In genomic region chr9:75319365-75319764, GRCm38 (mm10) we compare ENCODE assay signal across 13 mouse cellular contexts. TPM values are rescaled to one million over a fixed set of nuclear protein-coding genes. Genes with fewer than 3 reads are reported as not detected.
DNase-seq lines count a peak whose midpoint lies in the region; ATAC-seq and TF ChIP-seq lines count a peak whose summit lies in the region.
"Had no signal": no experiment of that assay in that cellular context is flagged by ENCODE, and none has a peak within 500 bp of the region (broad histone marks: within the 10 kb centered on the region; RNA-seq: fewer than 3 reads in every experiment).

No protein-coding gene starts in this region.

- TF ChIP-seq CTCF in forebrain, postnatal 0 days (IDR thresholded peaks at IDR 0.05; ENCODE audit: low read depth) = peak; percentile 31; the same call in 1 of the 2 replicates
- peak; percentile 67 for TF ChIP-seq CTCF in layer of hippocampus, adult 2 months (conservative IDR thresholded peaks at IDR 0.05)
- peak; percentile 12; the same call in 1 of the 2 replicates for TF ChIP-seq CTCF in brain, embryonic 14.5 days (IDR thresholded peaks at IDR 0.05; ENCODE audit: borderline replicate concordance, extremely low read depth, insufficient read depth, insufficient read length)
- TF ChIP-seq CTCF in hindbrain, postnatal 0 days (IDR thresholded peaks at IDR 0.05; ENCODE audit: low read depth) = peak; percentile 56
- no peak for TF ChIP-seq CTCF in kidney, adult 2 months (conservative IDR thresholded peaks at IDR 0.05; ENCODE audit: insufficient read depth, insufficient read length, low read depth, low read length)

- WGBS in forebrain, postnatal 0 days = 82% methylated on average over 3 of the region's 3 CpGs
- 79% methylated on average over 3 of the region's 3 CpGs for WGBS in forebrain, embryonic 14.5 days
- 76% methylated on average over 3 of the region's 3 CpGs for WGBS in hindbrain, postnatal 0 days
- WGBS in kidney, adult 2 months = 93% methylated on average over 3 of the region's 3 CpGs

- no peak for TF ChIP-seq POLR2A in brain, embryonic 14.5 days (IDR thresholded peaks at IDR 0.05; ENCODE audit: borderline replicate concordance, extremely low read depth, insufficient read depth, insufficient read length, poor library complexity, severe bottlenecking)
- no peak for TF ChIP-seq POLR2A in kidney, adult 2 months (IDR thresholded peaks at IDR 0.05; ENCODE audit: low read depth, low read length)

- H3K9ac ChIP-seq in forebrain, postnatal 0 days = no peak overlapping the region
- H3K9ac ChIP-seq in forebrain, embryonic 14.5 days (ENCODE audit: low read length) = no peak overlapping the region
- no peak overlapping the region for H3K9ac ChIP-seq in hindbrain, postnatal 0 days (replicated peaks; ENCODE audit: low read length)
- H3K9ac ChIP-seq: embryonic facial prominence, embryonic 15.5 days; liver, embryonic 13.5 days had no signal

- peaks cover 12% of the 10 kb centered on the region for H3K4me1 ChIP-seq in forebrain, postnatal 0 days (ENCODE audit: insufficient read depth)
- peaks cover 10% of the 10 kb centered on the region for H3K4me1 ChIP-seq in forebrain, embryonic 14.5 days (ENCODE audit: control insufficient read depth, insufficient read depth, low read length)
- H3K4me1 ChIP-seq in hindbrain, postnatal 0 days (ENCODE audit: insufficient read depth, low read length) = peaks cover 8% of the 10 kb centered on the region; the same call in 1 of the 2 replicates
- no peaks in the 10 kb centered on the region for H3K4me1 ChIP-seq in kidney, adult 2 months (ENCODE audit: control insufficient read depth, insufficient read depth, low read length)

- H3K4me2 ChIP-seq in forebrain, postnatal 0 days (ENCODE audit: low read depth) = no peak overlapping the region
- H3K4me2 ChIP-seq in forebrain, embryonic 14.5 days (ENCODE audit: low read length) = no peak overlapping the region
- no peak overlapping the region for H3K4me2 ChIP-seq in hindbrain, postnatal 0 days (ENCODE audit: low read depth, low read length)
- H3K4me2 ChIP-seq: embryonic facial prominence, embryonic 15.5 days; liver, embryonic 13.5 days had no signal

- no peak overlapping the region for H3K27ac ChIP-seq in forebrain, postnatal 0 days (ENCODE audit: low read depth, low read length)
- H3K27ac ChIP-seq in forebrain, embryonic 14.5 days (ENCODE audit: low read depth, low read length) = no peak overlapping the region
- H3K27ac ChIP-seq in layer of hippocampus, adult 2 months = peak overlapping the region; percentile 69
- no peak overlapping the region; the same call in 1 of the 2 replicates for H3K27ac ChIP-seq in hindbrain, postnatal 0 days
- H3K27ac ChIP-seq in kidney, adult 2 months (ENCODE audit: insufficient read depth, low read depth, low read length) = no peak overlapping the region
- H3K27ac ChIP-seq: embryonic facial prominence, embryonic 15.5 days; liver, embryonic 13.5 days had no signal

- DNase-seq in forebrain, postnatal 0 days = peak; percentile 8
- no peak for DNase-seq in forebrain, embryonic 14.5 days (ENCODE audit: low spot score)
- peak; percentile 42 to 52 for DNase-seq in layer of hippocampus, adult 2 months (ENCODE audit: low spot score in 2 of 2)
- DNase-seq in layer of hippocampus, adult 9-10 months (ENCODE audit: low spot score) = no peak
- peak; percentile 31 for DNase-seq in brain, embryonic 14.5 days (ENCODE audit: low read depth)
- DNase-seq in hindbrain, postnatal 0 days (ENCODE audit: low spot score) = peak; percentile 47
- DNase-seq in kidney, adult 2 months = no peak
- DNase-seq in right cerebral cortex, postnatal 36 days (ENCODE audit: low spot score in 2 of 2) = no peak
- DNase-seq: liver, embryonic 13.5 days had no signal

- peaks cover 4% of the 10 kb centered on the region; the same call in 1 of the 2 replicates for H3K36me3 ChIP-seq in forebrain, postnatal 0 days (ENCODE audit: insufficient read depth)
- H3K36me3 ChIP-seq in forebrain, embryonic 14.5 days (ENCODE audit: control insufficient read depth, insufficient read depth, low read length) = no peaks in the 10 kb centered on the region
- no peaks in the 10 kb centered on the region; the same call in 1 of the 2 replicates for H3K36me3 ChIP-seq in hindbrain, postnatal 0 days (ENCODE audit: insufficient read depth, low read length)
- H3K36me3 ChIP-seq in kidney, adult 2 months (ENCODE audit: control insufficient read depth, insufficient read depth, low read length) = no peaks in the 10 kb centered on the region
- H3K36me3 ChIP-seq: embryonic facial prominence, embryonic 15.5 days; liver, embryonic 13.5 days had no signal

- ATAC-seq in forebrain, postnatal 0 days = no peak; the same call in 1 of the 2 replicates
- no peak for ATAC-seq in forebrain, embryonic 14.5 days
- ATAC-seq in hindbrain, postnatal 0 days = no peak

- no peak overlapping the region for H3K4me3 ChIP-seq in forebrain, postnatal 0 days (ENCODE audit: low read depth, low read length)
- no peak overlapping the region for H3K4me3 ChIP-seq in forebrain, embryonic 14.5 days (ENCODE audit: low read depth, low read length)
- no peak overlapping the region for H3K4me3 ChIP-seq in layer of hippocampus, adult 2 months
- H3K4me3 ChIP-seq in hindbrain, postnatal 0 days (ENCODE audit: low read length) = no peak overlapping the region
- no peak overlapping the region for H3K4me3 ChIP-seq in kidney, adult 2 months (ENCODE audit: insufficient read depth, low read depth, low read length)
- H3K4me3 ChIP-seq: embryonic facial prominence, embryonic 15.5 days; liver, embryonic 13.5 days had no signal

- H3K9me3 ChIP-seq in forebrain, postnatal 0 days (ENCODE audit: low read length) = no peaks in the 10 kb centered on the region
- no peaks in the 10 kb centered on the region for H3K9me3 ChIP-seq in forebrain, embryonic 14.5 days (replicated peaks; ENCODE audit: control insufficient read depth, low read length)
- no peaks in the 10 kb centered on the region for H3K9me3 ChIP-seq in hindbrain, postnatal 0 days (ENCODE audit: low read length)
- H3K9me3 ChIP-seq: embryonic facial prominence, embryonic 15.5 days; liver, embryonic 13.5 days had no signal

- no peaks in the 10 kb centered on the region for H3K27me3 ChIP-seq in forebrain, postnatal 0 days (ENCODE audit: insufficient read depth, low read length)
- H3K27me3 ChIP-seq in forebrain, embryonic 14.5 days (replicated peaks; ENCODE audit: control insufficient read depth, insufficient read depth, low read length) = no peaks in the 10 kb centered on the region
- H3K27me3 ChIP-seq in hindbrain, postnatal 0 days (ENCODE audit: insufficient read depth, low read length) = no peaks in the 10 kb centered on the region
- H3K27me3 ChIP-seq in kidney, adult 2 months (replicated peaks; ENCODE audit: control insufficient read depth, insufficient read depth, low read length) = no peaks in the 10 kb centered on the region
- H3K27me3 ChIP-seq: embryonic facial prominence, embryonic 15.5 days had no signal

RNA-seq across cellular contexts. Expression of gene Gnb5, which starts 13.3 kb away (rescaled TPM):
- total RNA-seq in forebrain, postnatal 0 days (2014; rRNA removed) = 73.2 TPM in 2 replicates
- 80.0 and 91.4 TPM in 2 replicates for polyA plus RNA-seq in forebrain, postnatal 0 days (2015; fragmentation: Nextera tagmentation; extraction: Ambion mirVana)
- 53.2 and 57.5 TPM in 2 replicates for polyA plus RNA-seq in forebrain, embryonic 14.5 days (2014; fragmentation: Nextera tagmentation; extraction: Ambion mirVana)
- total RNA-seq in layer of hippocampus, adult 2 months (2021) = 100 to 1,000 TPM; 125 to 127 TPM
- 45.5 and 53.1 TPM in 2 replicates for polyA plus RNA-seq in brain, embryonic 14.5 days (2012; rRNA removed)
- total RNA-seq in hindbrain, postnatal 0 days (2014; rRNA removed) = 92.1 and 96.0 TPM in 2 replicates
- 98.6 and 104 TPM in 2 replicates for polyA plus RNA-seq in hindbrain, postnatal 0 days (2015; fragmentation: Nextera tagmentation; extraction: Ambion mirVana)
- 18.0 and 18.1 TPM in 2 replicates for polyA plus RNA-seq in kidney, adult 2 months (2012; rRNA removed)

RNA-seq across cellular contexts. Expression of gene Bcl2l10, which starts 28.2 kb away (rescaled TPM):
- not detected in 2 replicates for total RNA-seq in forebrain, postnatal 0 days (2014; rRNA removed)
- polyA plus RNA-seq in forebrain, postnatal 0 days (2015; fragmentation: Nextera tagmentation; extraction: Ambion mirVana) = not detected in 2 replicates
- polyA plus RNA-seq in forebrain, embryonic 14.5 days (2014; fragmentation: Nextera tagmentation; extraction: Ambion mirVana) = not detected in 2 replicates
- not detected for total RNA-seq in layer of hippocampus, adult 2 months (2021)
- polyA plus RNA-seq in brain, embryonic 14.5 days (2012; rRNA removed) = 0.05 and 0.08 TPM in 2 replicates
- total RNA-seq in hindbrain, postnatal 0 days (2014; rRNA removed) = 0.73 TPM in 1 of 2 replicates, not detected in the other
- not detected in 2 replicates for polyA plus RNA-seq in hindbrain, postnatal 0 days (2015; fragmentation: Nextera tagmentation; extraction: Ambion mirVana)
- 0.06 TPM in 1 of 2 replicates, not detected in the other for polyA plus RNA-seq in kidney, adult 2 months (2012; rRNA removed)
- total RNA-seq: CH12.LX; gastrocnemius, postnatal 4 days had no signal
- polyA plus RNA-seq: embryonic facial prominence, embryonic 15.5 days; liver, embryonic 13.5 days; small intestine, adult 2 months had no signal

Comparison
In these comparisons a context has a peak if more than half of its experiments do, and no peak if none do; other contexts are left out.
1. DNase-seq: peak in forebrain, postnatal 0 days (single experiment), layer of hippocampus, adult 2 months (2 of 2), brain, embryonic 14.5 days (single experiment) and hindbrain, postnatal 0 days (single experiment); none in forebrain, embryonic 14.5 days (single experiment), layer of hippocampus, adult 9-10 months (single experiment), kidney, adult 2 months (single experiment) and right cerebral cortex, postnatal 36 days (0 of 2).